Mouse (Mus musculus) layer of hippocampus, adult 2 months (tissue): ENCODE data around the gene Olfr796. TPM values are rescaled to one million over a fixed set of nuclear protein-coding genes. Genes with fewer than 3 reads are reported as not detected.

Source experiments
- DNase-seq, 2 experiments: peaks; one replicate each; pipeline ENCODE4 v3.0.0; 2022; ENCODE audit warnings: low spot score in 2 of 2
- H3K27ac ChIP-seq: fragments of 200-600 bp; 2 replicates; pipeline ENCODE4 v1.8.1; 2022
- H3K4me3 ChIP-seq: fragments of 200-600 bp; 2 replicates; pipeline ENCODE4 v1.8.1; 2022; ENCODE audit warnings: mild to moderate bottlenecking
- CTCF ChIP-seq: fragments of 200-600 bp; conservative IDR thresholded peaks from 2 replicates; pipeline ENCODE4 v1.8.1; 2022; ENCODE audit warnings: antibody characterized with exemption, mild to moderate bottlenecking, moderate library complexity
- long read RNA-seq, 2 experiments: library from polyadenylated mRNA; stranded (forward); transcript quantifications; one replicate each; pipeline ENCODE4 v2.0.0; 2021; ENCODE audit warnings: borderline mapping rate in 2 of 2
- microRNA-seq, 2 experiments: library from miRNA; unstranded; fragments of <30 nt; microRNA quantifications; one replicate each; pipeline ENCODE4 v1.2.0; 2021
- total RNA-seq, 2 experiments: library from RNA; stranded (reverse); gene quantifications; 2 replicates each; pipeline ENCODE4 v1.2.3; 2021

The Olfr796 gene
- not detected for total RNA-seq
- long read RNA-seq, experiment 1: 0 reads
- long read RNA-seq, experiment 2: 0 reads

DNA sequence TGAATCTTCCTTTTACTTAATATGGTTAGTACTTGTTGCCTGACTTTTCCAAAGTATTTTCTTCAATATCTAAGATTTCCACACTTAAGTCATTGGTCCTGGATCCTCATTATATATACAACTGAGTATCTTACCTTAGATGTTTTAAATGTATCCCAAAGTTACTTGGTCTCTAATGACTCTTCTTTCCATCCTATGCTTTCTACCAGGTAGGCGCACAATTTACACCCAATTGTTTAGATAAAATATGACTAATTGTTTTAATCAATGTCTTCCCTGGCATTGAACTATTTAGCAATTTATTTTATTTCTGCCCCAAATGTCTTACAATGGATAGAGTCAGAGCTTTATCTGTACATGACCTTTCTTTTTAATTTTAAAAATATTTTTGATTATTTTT, at the start of gene Olfr796:
Olfr796 (minus strand) TSS at position 101 of the 400 bp plus-strand sequence.
- no peak within 1 kb of the TSS for H3K27ac ChIP-seq
- no peak for TF ChIP-seq CTCF
- no peak within 1 kb of the TSS for H3K4me3 ChIP-seq
- no peak for DNase-seq

DNA sequence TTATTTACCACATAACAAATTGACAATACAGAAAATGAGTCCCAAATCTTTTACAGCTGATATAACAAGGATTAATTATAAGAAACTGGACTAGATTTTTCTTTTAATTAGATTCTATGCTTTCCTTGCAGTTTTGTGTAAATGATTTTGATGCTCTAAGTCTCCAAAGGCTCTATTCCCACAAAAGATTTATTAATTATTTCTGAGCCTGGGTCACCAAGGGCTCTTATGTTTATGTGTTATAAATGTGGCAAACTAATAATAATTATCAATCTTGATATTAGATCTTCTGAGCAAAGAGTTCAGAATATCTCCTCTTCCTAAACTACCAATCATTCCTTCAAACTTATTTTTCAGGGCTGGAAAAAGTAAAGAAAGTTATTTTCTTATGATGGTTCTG, 45.0 kb upstream of the Olfr796 start, which contains the start of gene Olfr800:
Olfr800 (plus strand) TSS at position 301 of the 400 bp plus-strand sequence.
- no peak for TF ChIP-seq CTCF
- H3K27ac ChIP-seq: no peak within 1 kb of the TSS
- no peak for DNase-seq
- H3K4me3 ChIP-seq: no peak within 1 kb of the TSS

DNA sequence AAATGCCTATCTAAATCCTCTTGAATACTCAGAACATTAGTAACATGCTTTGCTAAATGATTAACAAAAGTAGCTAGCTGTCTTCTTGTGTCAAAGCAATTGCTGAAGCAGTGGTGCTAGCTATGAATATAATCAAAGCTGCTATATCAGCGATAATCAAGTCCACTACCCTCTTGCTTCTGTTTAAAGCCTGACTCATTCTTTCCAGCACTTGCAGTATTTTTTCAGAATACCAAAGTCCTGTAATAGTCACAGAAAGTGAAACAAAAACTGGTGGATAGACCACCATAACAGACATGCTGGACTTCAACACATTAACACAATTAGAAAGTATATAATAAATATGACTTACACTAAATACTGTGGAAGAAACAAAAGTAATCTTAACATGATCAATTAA, 39.4 kb upstream of the Olfr796 start:
- Histone ChIP-seq H3K4me3 (no peak overlapping the region), H3K27ac (no peak overlapping the region)
- DNase-seq: no peak
- no peak for TF ChIP-seq CTCF

DNA sequence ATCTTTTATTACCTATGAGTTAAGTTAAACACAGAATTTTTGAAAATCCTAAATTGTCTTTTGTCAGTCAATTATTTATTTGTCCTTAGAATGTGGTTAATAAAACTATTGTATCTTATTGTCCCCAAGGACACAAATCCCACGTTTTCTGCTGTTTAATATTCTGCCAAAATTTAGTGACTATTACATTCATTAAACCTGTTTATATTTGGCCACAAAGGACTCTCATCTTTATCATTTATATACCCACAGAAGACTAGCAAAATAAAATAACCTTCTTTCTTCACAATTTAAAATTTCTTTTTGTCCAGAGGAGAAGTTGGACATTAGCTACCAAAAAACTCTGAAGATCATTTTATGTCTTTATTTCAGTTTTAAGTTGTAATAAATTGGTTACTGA, 24.8 kb upstream of the Olfr796 start, which contains the start of gene Olfr799:
Olfr799 (plus strand) TSS at position 301 of the 400 bp plus-strand sequence.
- no peak within 1 kb of the TSS for H3K4me3 ChIP-seq
- no peak within 1 kb of the TSS for H3K27ac ChIP-seq
- no peak for TF ChIP-seq CTCF
- DNase-seq: no peak

DNA sequence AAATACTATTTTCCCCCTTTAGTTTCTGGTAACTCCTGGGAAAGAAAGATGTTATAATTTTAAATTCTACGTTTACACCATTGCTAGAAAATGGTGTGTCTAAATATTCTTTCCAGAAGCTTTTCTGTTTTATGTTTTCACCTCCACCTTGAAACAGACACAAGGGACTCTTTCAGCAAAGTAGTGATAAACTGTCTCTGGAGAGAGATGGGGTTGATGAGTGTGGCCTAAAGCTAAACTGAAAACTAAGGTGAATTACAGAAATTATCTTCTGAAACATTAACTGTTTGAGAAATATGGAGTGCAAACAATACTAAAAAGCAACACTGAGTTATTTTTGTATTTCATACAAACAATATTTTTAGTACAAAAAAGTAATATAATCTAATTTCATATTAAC, 15.5 kb upstream of the Olfr796 start, which contains the start of gene Olfr798:
Olfr798 (minus strand) TSS at position 101 of the 400 bp plus-strand sequence.
- Histone ChIP-seq H3K4me3 (no peak within 1 kb of the TSS), H3K27ac (no peak within 1 kb of the TSS)
- DNase-seq: no peak
- TF ChIP-seq CTCF: no peak

DNA sequence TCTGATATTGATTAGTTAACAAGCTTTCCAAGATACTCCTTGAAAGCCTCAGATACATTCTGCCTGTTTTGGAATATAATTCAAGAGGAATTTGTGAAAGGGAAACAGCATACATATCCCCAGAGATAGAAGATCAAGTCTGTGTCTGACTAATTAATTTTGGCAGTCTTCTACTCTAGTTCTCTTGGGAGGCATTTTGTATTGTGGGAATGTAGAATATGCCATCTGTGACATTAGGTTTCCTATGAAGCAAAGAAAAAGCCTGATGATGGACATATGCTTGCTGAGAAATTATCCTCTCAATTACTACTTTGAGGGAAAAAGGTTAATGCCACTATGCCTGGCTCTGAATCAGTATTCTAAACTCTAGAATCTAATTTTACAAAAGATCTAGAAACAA, 10.9 kb upstream of the Olfr796 start:
- no peak for TF ChIP-seq CTCF
- DNase-seq: no peak

DNA sequence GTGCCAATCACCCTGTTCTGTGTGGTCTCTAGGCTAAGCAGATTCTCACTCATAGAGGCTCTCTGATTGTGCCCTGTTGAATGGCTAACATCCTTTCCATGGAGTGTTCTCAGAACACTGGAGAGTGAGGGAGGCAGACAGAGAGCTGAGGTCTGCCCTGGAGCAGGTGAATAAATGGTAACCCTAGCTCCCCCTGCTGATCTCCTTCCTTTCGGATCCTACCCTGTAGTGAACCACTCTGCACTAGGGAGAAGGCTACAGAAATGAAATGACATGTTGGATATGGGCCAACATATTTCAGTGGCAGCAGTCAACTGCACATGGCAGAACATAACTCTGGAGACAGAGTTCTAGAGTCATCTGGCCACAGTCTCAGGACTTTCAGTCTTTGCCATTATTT, 9.4 kb upstream of the Olfr796 start:
- Histone ChIP-seq H3K4me3 (no peak overlapping the region), H3K27ac (no peak overlapping the region)
- no peak for DNase-seq
- TF ChIP-seq CTCF: no peak

More for the DNA sequence above, 10.9 kb upstream of the Olfr796 start:
- no peak overlapping the region for H3K27ac ChIP-seq
- no peak overlapping the region for H3K4me3 ChIP-seq

DNA sequence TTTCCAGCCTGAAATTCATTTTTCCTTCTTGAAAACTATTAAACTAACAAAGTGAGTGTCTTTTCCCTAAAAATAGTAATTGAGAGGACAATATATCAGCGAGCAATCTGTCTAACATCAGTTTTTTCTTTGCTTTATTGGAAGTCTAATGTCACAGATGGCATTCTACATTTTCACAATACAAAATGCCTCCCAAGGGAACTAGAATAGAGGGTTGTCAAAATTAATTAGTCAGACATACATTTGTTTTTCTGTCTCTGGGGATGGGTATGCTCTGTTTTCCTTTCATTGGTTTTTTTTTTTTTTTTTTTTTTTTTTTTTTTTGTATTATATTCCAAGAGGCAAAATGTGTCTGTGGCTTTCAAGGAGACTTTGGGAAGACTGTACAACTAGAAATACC, 35.3 kb downstream of the Olfr796 start:
- H3K4me3 ChIP-seq: no peak overlapping the region
- TF ChIP-seq CTCF: no peak
- DNase-seq: no peak
- H3K27ac ChIP-seq: no peak overlapping the region

DNA sequence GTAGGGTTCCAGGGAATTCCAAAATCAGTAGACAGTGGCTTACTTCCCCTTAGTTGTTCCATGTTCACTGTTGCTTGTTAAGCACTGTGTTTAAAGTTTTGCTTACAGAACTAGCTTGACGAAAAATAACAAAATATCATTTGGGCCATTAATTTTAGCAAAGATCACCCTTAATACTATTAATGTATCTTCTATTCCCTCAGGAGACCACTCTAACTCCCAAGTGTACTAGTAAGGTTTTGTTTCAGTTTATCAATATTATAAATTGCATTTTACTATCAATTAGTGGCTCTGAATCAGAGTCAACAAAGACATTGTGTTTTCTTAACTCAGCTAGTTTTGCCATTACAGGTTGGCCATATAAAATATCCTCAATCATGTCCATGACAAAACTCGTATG, 45.0 kb downstream of the Olfr796 start, which contains the start of gene Olfr794:
Olfr794 (plus strand) TSS at position 301 of the 400 bp plus-strand sequence.
- TF ChIP-seq CTCF: no peak
- H3K4me3 ChIP-seq: no peak within 1 kb of the TSS
- DNase-seq: no peak
- no peak within 1 kb of the TSS for H3K27ac ChIP-seq

Small RNAs within 50 kb of the gene (microRNA-seq; reads per million reads assigned to microRNA genes)
- gene Gm23252: 0 reads per million in 2 experiments

Other genes starting within 250 kb of the Olfr796 start
- gene Olfr784, start 228.5 kb downstream of the Olfr796 start, total RNA-seq: under 1 TPM; 0.10 to 0.18 TPM
- not detected for gene Olfr785, start 207.1 kb downstream of the Olfr796 start, total RNA-seq
- gene Olfr786, start 185.3 kb downstream of the Olfr796 start, total RNA-seq: not detected
- not detected for gene Olfr787, start 150.7 kb downstream of the Olfr796 start, total RNA-seq
- gene Olfr788, start 141.6 kb downstream of the Olfr796 start, total RNA-seq: not detected
- not detected for gene Olfr789, start 127.8 kb downstream of the Olfr796 start, total RNA-seq
- gene Olfr790, start 114.1 kb downstream of the Olfr796 start, total RNA-seq: not detected
- not detected for gene Olfr791, start 90.8 kb downstream of the Olfr796 start, total RNA-seq
- not detected for gene Olfr792, start 73.4 kb downstream of the Olfr796 start, total RNA-seq
- gene Olfr794, start 44.9 kb downstream of the Olfr796 start, total RNA-seq: not detected
- not detected for gene Olfr798, start 15.4 kb upstream of the Olfr796 start, total RNA-seq
- not detected for gene Olfr799, start 24.9 kb upstream of the Olfr796 start, total RNA-seq
- not detected for gene Olfr800, start 45.1 kb upstream of the Olfr796 start, total RNA-seq
- not detected for gene Olfr801, start 61.3 kb upstream of the Olfr796 start, total RNA-seq
- not detected for gene Olfr802, start 75.6 kb upstream of the Olfr796 start, total RNA-seq
- gene Olfr803, start 81.7 kb upstream of the Olfr796 start, total RNA-seq: not detected
- gene Olfr804, start 90.6 kb upstream of the Olfr796 start, total RNA-seq: not detected
- gene Olfr805, start 116.8 kb upstream of the Olfr796 start, total RNA-seq: not detected
- gene Olfr806, start 129.4 kb upstream of the Olfr796 start, total RNA-seq: not detected
- gene Olfr807, start 145.2 kb upstream of the Olfr796 start, total RNA-seq: not detected
- not detected for gene Olfr808, start 152.9 kb upstream of the Olfr796 start, total RNA-seq
- not detected for gene Olfr809, start 162.1 kb upstream of the Olfr796 start, total RNA-seq
- not detected for gene Olfr810, start 182.3 kb upstream of the Olfr796 start, total RNA-seq
- gene Olfr811, start 191.8 kb upstream of the Olfr796 start, total RNA-seq: not detected
- not detected for gene Olfr812, start 233.5 kb upstream of the Olfr796 start, total RNA-seq
- not detected for gene Olfr813, start 242.8 kb upstream of the Olfr796 start, total RNA-seq